Mouse (Mus musculus) liver, embryonic 12.5 days (tissue): ENCODE measurements at regions not wholly inside any gene's neighbourhood (a gene's known extent, or its start where the extent isn't known, plus 50 kb on each side); places are given as distances from the start of the nearest gene placed in this dataset.

Experiments
- ATAC-seq: fragments of 200-750 bp; cut with Nextera tagmentation; 2 replicates; pipeline ENCODE4 v1.8.0; 2017; ENCODE audit warnings: moderate number of reproducible peaks, mild to moderate bottlenecking, moderate library complexity
- H3K27ac ChIP-seq: fragments of 300-500 bp; sonication (generic); 2 replicates; pipeline ENCODE4 v1.5.1; 2016; ENCODE audit warnings: mild to moderate bottlenecking
- H3K27me3 ChIP-seq: fragments of 300-500 bp; sonication (generic); replicated peaks from 2 replicates; pipeline ENCODE4 v1.6.1; 2016; ENCODE audit warnings: mild to moderate bottlenecking, moderate library complexity
- H3K36me3 ChIP-seq: fragments of 300-500 bp; sonication (generic); 2 replicates; pipeline ENCODE4 v1.6.1; 2016; ENCODE audit warnings: mild to moderate bottlenecking, moderate library complexity
- H3K4me1 ChIP-seq: fragments of 300-500 bp; sonication (generic); 2 replicates; pipeline ENCODE4 v1.6.1; 2016
- H3K4me2 ChIP-seq: fragments of 300-500 bp; sonication (generic); 2 replicates; pipeline ENCODE4 v1.6.1; 2016; ENCODE audit warnings: mild to moderate bottlenecking, moderate library complexity
- H3K4me3 ChIP-seq: fragments of 300-500 bp; sonication (generic); 2 replicates; pipeline ENCODE4 v1.5.1; 2016; ENCODE audit warnings: mild to moderate bottlenecking, moderate library complexity
- H3K9ac ChIP-seq: fragments of 300-500 bp; sonication (generic); 2 replicates; pipeline ENCODE4 v1.6.1; 2016; ENCODE audit warnings: mild to moderate bottlenecking, moderate library complexity
- H3K9me3 ChIP-seq: fragments of 300-500 bp; sonication (generic); replicated peaks from 2 replicates; pipeline ENCODE4 v1.6.1; 2016; ENCODE audit warnings: mild to moderate bottlenecking, moderate library complexity
- WGBS: fragments of 180-500 bp; shearing (Covaris S2); methylation state at CpG from one replicate; pipeline ENCODE4 v1.1.7; 2016; ENCODE audit not compliant: insufficient replicate concordance; 5-methylcytosine and 5-hydroxymethylcytosine counted together

GRCm38 (mm10) chr5:111869011-111869410 is 135.3 kb downstream of the Gm26897 start:
- WGBS, result 72% methylated on average over 12 of the region's 12 CpGs
- Histone ChIP-seq H3K27ac (no peak overlapping the region), H3K4me3 (no peak overlapping the region)

GRCm38 (mm10) chr5:111877165-111877793 is 143.6 kb downstream of the Gm26897 start:
- Histone ChIP-seq H3K27me3 (no peaks in the 10 kb centered on the region), H3K36me3 (no peaks in the 10 kb centered on the region), H3K9ac (no peak overlapping the region), H3K27ac (no peak overlapping the region), H3K4me2 (no peak overlapping the region), H3K4me1 (no peaks in the 10 kb centered on the region), H3K4me3 (no peak overlapping the region), H3K9me3 (peaks cover 18% of the 10 kb centered on the region)
- WGBS, result 12% methylated on average over 8 of the region's 8 CpGs
- no peak for ATAC-seq

More at GRCm38 (mm10) chr5:111869011-111869410, 135.3 kb downstream of the Gm26897 start:
- Histone ChIP-seq H3K4me2 (no peak overlapping the region), H3K4me1 (no peaks in the 10 kb centered on the region), H3K9ac (no peak overlapping the region), H3K9me3 (peaks cover 38% of the 10 kb centered on the region), H3K36me3 (no peaks in the 10 kb centered on the region), H3K27me3 (no peaks in the 10 kb centered on the region; the same call in 1 of the 2 replicates)
- ATAC-seq, result no peak

GRCm38 (mm10) chr5:111879044-111879443 is 145.3 kb downstream of the Gm26897 start:
- H3K27ac ChIP-seq, result no peak overlapping the region
- ATAC-seq, result no peak
- H3K9ac ChIP-seq, result no peak overlapping the region
- H3K4me2 ChIP-seq, result no peak overlapping the region
- no peaks in the 10 kb centered on the region for H3K4me1 ChIP-seq
- peaks cover 2% of the 10 kb centered on the region; the same call in 1 of the 2 replicates for H3K9me3 ChIP-seq
- H3K4me3 ChIP-seq, result no peak overlapping the region
- no peaks in the 10 kb centered on the region for H3K36me3 ChIP-seq
- H3K27me3 ChIP-seq, result no peaks in the 10 kb centered on the region

GRCm38 (mm10) chr5:111880268-111880667 is 146.5 kb downstream of the Gm26897 start:
- no peaks in the 10 kb centered on the region for H3K36me3 ChIP-seq
- H3K4me1 ChIP-seq, result no peaks in the 10 kb centered on the region
- H3K27ac ChIP-seq, result no peak overlapping the region
- 51% methylated on average over 2 of the region's 2 CpGs for WGBS
- no peak for ATAC-seq
- H3K4me2 ChIP-seq, result no peak overlapping the region
- no peaks in the 10 kb centered on the region for H3K27me3 ChIP-seq
- no peak overlapping the region for H3K4me3 ChIP-seq
- no peak overlapping the region for H3K9ac ChIP-seq
- H3K9me3 ChIP-seq, result no peaks in the 10 kb centered on the region

- 29% methylated on average over 5 of the region's 5 CpGs for WGBS
- Histone ChIP-seq H3K9ac (no peak overlapping the region), H3K4me1 (no peaks in the 10 kb centered on the region)
These were observed 147.8 kb downstream of the Gm26897 start for GRCm38 (mm10) chr5:111881517-111881916.

GRCm38 (mm10) chr5:111887281-111887680 is 153.6 kb downstream of the Gm26897 start:
- ATAC-seq, result no peak
- Histone ChIP-seq H3K4me3 (no peak overlapping the region), H3K27me3 (no peaks in the 10 kb centered on the region), H3K4me2 (no peak overlapping the region), H3K27ac (no peak overlapping the region), H3K4me1 (no peaks in the 10 kb centered on the region), H3K36me3 (no peaks in the 10 kb centered on the region), H3K9me3 (no peaks in the 10 kb centered on the region), H3K9ac (no peak overlapping the region)
- 41% methylated on average over 4 of the region's 4 CpGs for WGBS

More at GRCm38 (mm10) chr5:111881517-111881916, 147.8 kb downstream of the Gm26897 start:
- ATAC-seq, result no peak
- Histone ChIP-seq H3K9me3 (no peaks in the 10 kb centered on the region), H3K27ac (no peak overlapping the region), H3K27me3 (no peaks in the 10 kb centered on the region), H3K4me3 (no peak overlapping the region), H3K4me2 (no peak overlapping the region), H3K36me3 (no peaks in the 10 kb centered on the region)

- Histone ChIP-seq H3K9ac (no peak overlapping the region), H3K4me2 (no peak overlapping the region), H3K4me3 (no peak overlapping the region), H3K27me3 (no peaks in the 10 kb centered on the region), H3K4me1 (0 out of 2 replicates have a peak, but pooled peaks cover 8% of the 10 kb centered on the region), H3K36me3 (no peaks in the 10 kb centered on the region), H3K9me3 (no peaks in the 10 kb centered on the region), H3K27ac (peak overlapping the region; percentile 64)
- 56% methylated on average over 7 of the region's 7 CpGs for WGBS
- ATAC-seq, result no peak
These were observed 157.1 kb downstream of the Gm26897 start for GRCm38 (mm10) chr5:111890800-111891199.

GRCm38 (mm10) chr5:111891261-111891693 is 157.6 kb downstream of the Gm26897 start:
- WGBS, result 64% methylated on average over 8 of the region's 8 CpGs
- Histone ChIP-seq H3K27me3 (no peaks in the 10 kb centered on the region), H3K36me3 (no peaks in the 10 kb centered on the region), H3K27ac (peak overlapping the region; percentile 64), H3K9me3 (no peaks in the 10 kb centered on the region), H3K4me1 (0 out of 2 replicates have a peak, but pooled peaks cover 8% of the 10 kb centered on the region), H3K4me2 (no peak overlapping the region), H3K9ac (no peak overlapping the region), H3K4me3 (no peak overlapping the region)
- ATAC-seq, result no peak

- 0 out of 2 replicates have a peak overlapping the region, but pooled peaks have one; percentile 4 for H3K27ac ChIP-seq
- no peaks in the 10 kb centered on the region for H3K9me3 ChIP-seq
- no peaks in the 10 kb centered on the region for H3K36me3 ChIP-seq
- no peak overlapping the region for H3K9ac ChIP-seq
- no peak for ATAC-seq
- WGBS, result 51% methylated on average over 3 of the region's 3 CpGs
- H3K27me3 ChIP-seq, result no peaks in the 10 kb centered on the region
- 0 out of 2 replicates have a peak, but pooled peaks cover 8% of the 10 kb centered on the region for H3K4me1 ChIP-seq
- H3K4me2 ChIP-seq, result no peak overlapping the region
- no peak overlapping the region for H3K4me3 ChIP-seq
These were observed 159.2 kb downstream of the Gm26897 start for GRCm38 (mm10) chr5:111892956-111893355.

- Histone ChIP-seq H3K9ac (no peak overlapping the region), H3K27me3 (no peaks in the 10 kb centered on the region; the same call in 1 of the 2 replicates), H3K4me3 (no peak overlapping the region), H3K9me3 (no peaks in the 10 kb centered on the region), H3K36me3 (no peaks in the 10 kb centered on the region), H3K27ac (no peak overlapping the region), H3K4me1 (0 out of 2 replicates have a peak, but pooled peaks cover 8% of the 10 kb centered on the region), H3K4me2 (no peak overlapping the region; the same call in 1 of the 2 replicates)
- 6% methylated on average over 11 of the region's 11 CpGs for WGBS
- ATAC-seq, result no peak
These were observed 160.2 kb downstream of the Gm26897 start for GRCm38 (mm10) chr5:111893905-111894311.

GRCm38 (mm10) chr5:111897568-111897967 is 163.8 kb downstream of the Gm26897 start:
- H3K4me3 ChIP-seq, result no peak overlapping the region
- H3K4me2 ChIP-seq, result no peak overlapping the region
- 38% methylated on average over 4 of the region's 4 CpGs for WGBS
- H3K27me3 ChIP-seq, result no peaks in the 10 kb centered on the region; the same call in 1 of the 2 replicates
- no peak overlapping the region for H3K27ac ChIP-seq
- no peaks in the 10 kb centered on the region for H3K9me3 ChIP-seq
- no peak overlapping the region for H3K9ac ChIP-seq
- no peak for ATAC-seq
- H3K4me1 ChIP-seq, result 0 out of 2 replicates have a peak, but pooled peaks cover 8% of the 10 kb centered on the region
- no peaks in the 10 kb centered on the region for H3K36me3 ChIP-seq

GRCm38 (mm10) chr5:111898482-111898881 is 164.8 kb downstream of the Gm26897 start:
- H3K36me3 ChIP-seq, result no peaks in the 10 kb centered on the region
- no peak overlapping the region for H3K9ac ChIP-seq
- no peak overlapping the region for H3K4me2 ChIP-seq
- 66% methylated on average over 12 of the region's 12 CpGs for WGBS
- no peak for ATAC-seq
- H3K27me3 ChIP-seq, result no peaks in the 10 kb centered on the region; the same call in 1 of the 2 replicates
- H3K27ac ChIP-seq, result no peak overlapping the region
- no peaks in the 10 kb centered on the region for H3K9me3 ChIP-seq
- H3K4me1 ChIP-seq, result 0 out of 2 replicates have a peak, but pooled peaks cover 6% of the 10 kb centered on the region
- H3K4me3 ChIP-seq, result no peak overlapping the region
